10 mouse cellular contexts compared by ENCODE assay signal in the genomic region with DNA sequence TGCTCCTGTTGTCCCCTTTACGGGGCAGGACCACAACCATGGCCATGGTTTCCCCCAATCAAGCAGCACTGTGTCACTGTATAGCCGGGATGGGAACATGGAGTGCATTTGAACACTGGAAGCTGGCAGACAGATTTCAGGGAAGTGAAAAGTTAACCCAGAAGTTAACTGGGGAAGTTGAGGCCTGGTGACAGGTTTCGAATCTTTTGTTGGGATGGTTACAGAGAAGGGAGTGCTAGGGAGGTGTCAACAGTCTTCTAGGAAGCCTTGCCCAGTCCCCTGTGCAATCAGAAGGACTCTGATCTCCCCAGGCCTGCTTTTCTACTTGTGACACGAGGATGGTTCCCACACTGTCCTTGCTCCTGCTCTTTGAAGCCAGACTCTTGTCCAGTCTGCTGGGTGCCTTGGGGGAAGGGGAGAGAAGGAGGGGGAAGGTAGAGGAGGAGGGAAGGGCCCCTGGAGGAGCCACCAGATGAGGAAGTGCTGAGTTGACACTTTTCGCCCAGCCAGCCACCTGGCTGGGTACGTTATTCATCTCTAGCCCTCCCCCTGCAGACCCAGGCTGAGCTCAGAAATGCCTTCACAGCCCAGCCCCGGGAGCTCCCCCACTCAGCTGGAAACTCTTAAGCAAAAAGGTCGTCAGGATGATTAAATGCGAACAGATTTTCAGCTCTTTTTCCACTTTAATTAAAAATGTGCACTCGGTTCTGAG. TPM values are rescaled to one million over a fixed set of nuclear protein-coding genes. Genes with fewer than 3 reads are reported as not detected.
A peak's percentile ranks its signal among the peaks of the same experiment; 100 is the strongest.
DNase-seq lines count a peak whose midpoint lies in the region; ATAC-seq and TF ChIP-seq lines count a peak whose summit lies in the region.
"Had no signal": no experiment of that assay in that cellular context is flagged by ENCODE, and none has a peak within 500 bp of the region (broad histone marks: within the 10 kb centered on the region; RNA-seq: fewer than 3 reads in every experiment).

No protein-coding gene starts in this region.

- dilution Hi-C loops in CH12.LX (cut with MboI; ENCODE audit: extremely low pct_ligation_motif_present, extremely low pct_unique_long_range_greater_than_20kb, low sequenced_read_pairs), result no loop called here

- WGBS in heart, embryonic 10.5 days, result 19% methylated on average over 10 of the region's 10 CpGs
- WGBS in heart, adult 2 months, result 59% methylated on average over 10 of the region's 10 CpGs
- 17% methylated on average over 10 of the region's 10 CpGs for WGBS in neural tube, embryonic 11.5 days

- TF ChIP-seq EP300 in heart, adult 2 months (IDR thresholded peaks at IDR 0.05; ENCODE audit: insufficient read depth, low read depth, low read length), result no peak
- TF ChIP-seq EP300 in CH12.LX (IDR thresholded peaks at IDR 0.05; ENCODE audit: low read length), result no peak

- no peak for TF ChIP-seq CTCF in heart, adult 2 months (IDR thresholded peaks at IDR 0.05)
- no peak for TF ChIP-seq CTCF in CH12.LX (conservative IDR thresholded peaks at IDR 0.05 in 1 of 2, IDR thresholded peaks at IDR 0.05 in 1 of 2; ENCODE audit: low read depth in 2 of 2, low read length in 2 of 2)

- in situ Hi-C loops in CH12.LX (cut with MboI; ENCODE audit: low pct_ligation_motif_present, low pct_unique_long_range_greater_than_20kb, low sequenced_read_pairs), result no loop called here

- peak; percentile 76 for ATAC-seq in granulocyte monocyte progenitor cell, adult 5-6 weeks (replicated peaks; ENCODE audit: poor library complexity, severe bottlenecking)
- no peak for ATAC-seq in neural tube, embryonic 11.5 days (ENCODE audit: insufficient read depth, low FRiP score, low TSS enrichment)

- H3K4me3 ChIP-seq in heart, embryonic 10.5 days, result no peak overlapping the region
- H3K4me3 ChIP-seq in heart, adult 2 months, result no peak overlapping the region
- no peak overlapping the region for H3K4me3 ChIP-seq in CH12.LX (replicated peaks in 1 of 3; ENCODE audit: low read depth in 2 of 3, low read length in 2 of 3, poor library complexity in 1 of 3)
- no peak overlapping the region for H3K4me3 ChIP-seq in neural tube, embryonic 11.5 days (ENCODE audit: low read depth, low read length)
- H3K4me3 ChIP-seq: heart, embryonic 15.5 days had no signal

- H3K4me1 ChIP-seq in heart, embryonic 10.5 days, result peaks cover 58% of the 10 kb centered on the region
- H3K4me1 ChIP-seq in heart, adult 2 months (ENCODE audit: control insufficient read depth, insufficient read depth, low read length), result no peaks in the 10 kb centered on the region
- H3K4me1 ChIP-seq in CH12.LX (ENCODE audit: control insufficient read depth in 1 of 2, insufficient read depth in 2 of 2), result peaks cover 5 to 17% of the 10 kb centered on the region in 2 experiments
- H3K4me1 ChIP-seq in neural tube, embryonic 11.5 days (ENCODE audit: control insufficient read depth, insufficient read depth, low read length), result peaks cover 48% of the 10 kb centered on the region

- peaks cover 96% of the 10 kb centered on the region for H3K27me3 ChIP-seq in heart, embryonic 10.5 days (ENCODE audit: insufficient read depth, poor library complexity, severe bottlenecking)
- no peaks in the 10 kb centered on the region for H3K27me3 ChIP-seq in heart, adult 2 months (ENCODE audit: control insufficient read depth, insufficient read depth, low read length)
- peaks cover 97% of the 10 kb centered on the region for H3K27me3 ChIP-seq in CH12.LX (replicated peaks)
- peaks cover 3% of the 10 kb centered on the region; the same call in 1 of the 2 replicates for H3K27me3 ChIP-seq in neural tube, embryonic 11.5 days (ENCODE audit: control insufficient read depth, insufficient read depth, low read length)

- H3K9me3 ChIP-seq in heart, embryonic 10.5 days, result no peaks in the 10 kb centered on the region
- no peaks in the 10 kb centered on the region for H3K9me3 ChIP-seq in CH12.LX (replicated peaks; ENCODE audit: low read length)
- no peaks in the 10 kb centered on the region for H3K9me3 ChIP-seq in neural tube, embryonic 11.5 days (ENCODE audit: control insufficient read depth, low read length)
- H3K9me3 ChIP-seq: heart, embryonic 15.5 days had no signal

- no peaks in the 10 kb centered on the region for H3K79me2 ChIP-seq in heart, adult 2 months (replicated peaks; ENCODE audit: control insufficient read depth, insufficient read depth, low read length)
- H3K79me2 ChIP-seq in CH12.LX (replicated peaks; ENCODE audit: control insufficient read depth, extremely low read depth, insufficient read depth, poor library complexity, severe bottlenecking), result no peaks in the 10 kb centered on the region

- no peak for TF ChIP-seq RAD21 in CH12.LX (IDR thresholded peaks at IDR 0.05; ENCODE audit: low read depth, low read length)

- TF ChIP-seq POLR2A in heart, adult 2 months (IDR thresholded peaks at IDR 0.05; ENCODE audit: insufficient read depth, low read depth, low read length), result no peak
- no peak for TF ChIP-seq POLR2A in CH12.LX (IDR thresholded peaks at IDR 0.05; ENCODE audit: low read depth, low read length)

- no peak for DNase-seq in heart, embryonic 10.5 days (ENCODE audit: low spot score)
- no peak for DNase-seq in heart, adult 2 months
- DNase-seq in CH12.LX (ENCODE audit: extremely low read depth) (peak; percentile 35), adipocyte (ENCODE audit: low spot score) (no peak)
- DNase-seq in neural tube, embryonic 11.5 days (ENCODE audit: low spot score), result peak; percentile 42
- DNase-seq in cerebellum, postnatal 36 days, result no peak
- DNase-seq in adrenal gland, adult 18-20 months (ENCODE audit: low spot score in 2 of 2), result no peak
- DNase-seq: lung, adult 18-20 months had no signal

- no peaks in the 10 kb centered on the region for H3K36me3 ChIP-seq in heart, embryonic 10.5 days
- no peaks in the 10 kb centered on the region for H3K36me3 ChIP-seq in heart, adult 2 months (ENCODE audit: control insufficient read depth, insufficient read depth, low read length)
- no peaks in the 10 kb centered on the region for H3K36me3 ChIP-seq in CH12.LX (replicated peaks in 1 of 2; ENCODE audit: control insufficient read depth in 1 of 2, insufficient read depth in 1 of 2, low read length in 1 of 2)
- H3K36me3 ChIP-seq in neural tube, embryonic 11.5 days (ENCODE audit: control insufficient read depth, insufficient read depth, low read length), result no peaks in the 10 kb centered on the region
- H3K36me3 ChIP-seq: heart, embryonic 15.5 days had no signal

- intact Hi-C loops in heart, adult 2 months (cut with DNase I), result no loop called here

- H3K9ac ChIP-seq in heart, adult 2 months (ENCODE audit: low read depth, low read length), result no peak overlapping the region
- no peak overlapping the region for H3K9ac ChIP-seq in CH12.LX (ENCODE audit: insufficient read depth, low read depth)
- H3K9ac ChIP-seq in neural tube, embryonic 11.5 days (ENCODE audit: low read length), result no peak overlapping the region
- H3K9ac ChIP-seq: heart, embryonic 15.5 days had no signal

- H3K27ac ChIP-seq in heart, embryonic 10.5 days, result peak overlapping the region; percentile 13; the same call in 1 of the 2 replicates
- H3K27ac ChIP-seq in heart, adult 2 months, result no peak overlapping the region
- no peak overlapping the region for H3K27ac ChIP-seq in CH12.LX (ENCODE audit: insufficient read depth, low read depth)
- peak overlapping the region; percentile 68 for H3K27ac ChIP-seq in neural tube, embryonic 11.5 days (ENCODE audit: low read depth, low read length)
- H3K27ac ChIP-seq: heart, embryonic 15.5 days had no signal

- H3K4me2 ChIP-seq in CH12.LX (ENCODE audit: insufficient read depth, low read depth, poor library complexity, severe bottlenecking), result no peak overlapping the region
- H3K4me2 ChIP-seq in neural tube, embryonic 11.5 days (ENCODE audit: low read depth), result no peak overlapping the region
- H3K4me2 ChIP-seq: heart, embryonic 15.5 days had no signal

TF ChIP-seq in CH12.LX, 34 proteins besides CTCF, POLR2A, EP300 and RAD21:
- TF ChIP-seq MAFK (IDR thresholded peaks at IDR 0.05; ENCODE audit: insufficient replicate concordance, low read length), result peak; percentile 98
- TF ChIP-seq ETS1 (conservative IDR thresholded peaks at IDR 0.05; ENCODE audit: low read depth, low read length), result 0 out of 2 replicates have a peak, but pooled peaks have one; percentile 6
- no peak for TF ChIP-seq ZC3H11A (IDR thresholded peaks at IDR 0.05; ENCODE audit: low read depth, low read length)
TF ChIP-seq in CH12.LX: peak in this region for 2.

RNA-seq across cellular contexts. Expression of a gene that starts 8.1 kb away (rescaled TPM):
- polyA plus RNA-seq in heart, embryonic 10.5 days (2016; fragmentation: Nextera tagmentation; extraction: Ambion mirVana), result 4.5 and 9.9 TPM in 2 replicates
- total RNA-seq in heart, adult 2 months (2021), result 1 to 10 TPM in 1 of 2 experiments, under 1 TPM in 1; 0.26 to 1.0 TPM
- polyA plus RNA-seq in heart, adult 2 months (2012; rRNA removed), result 2.2 and 2.7 TPM in 2 replicates
- total RNA-seq in CH12.LX (2012; rRNA removed) (not detected in 2 replicates), CH12.LX (2014; rRNA removed) (not detected in 2 replicates)
- not detected in 2 replicates for polyA plus RNA-seq in CH12.LX (2012; ENCODE audit: insufficient read length, low read depth)
- total RNA-seq in granulocyte monocyte progenitor cell, adult 5-6 weeks (2014; fragmentation: Nextera tagmentation), result not detected in 2 replicates
- total RNA-seq in granulocyte monocyte progenitor cell, adult 5-6 weeks (2017), result not detected in 2 replicates
- 92.0 and 97.6 TPM in 2 replicates for polyA plus RNA-seq in neural tube, embryonic 11.5 days (2014; fragmentation: Nextera tagmentation; extraction: Ambion mirVana)
- total RNA-seq in adrenal gland, adult 18-20 months (2021), result 1 to 10 TPM; 2.1 to 3.5 TPM

Comparison
In these comparisons a context has a peak if more than half of its experiments do, and no peak if none do; other contexts are left out.
1. H3K27ac ChIP-seq: peak in heart, embryonic 10.5 days (single experiment) and neural tube, embryonic 11.5 days (single experiment); none in heart, adult 2 months (single experiment) and CH12.LX (single experiment).
2. DNase-seq: peak in CH12.LX (single experiment) and neural tube, embryonic 11.5 days (single experiment); none in heart, embryonic 10.5 days (single experiment), heart, adult 2 months (0 of 2), adipocyte (single experiment), cerebellum, postnatal 36 days (0 of 2) and adrenal gland, adult 18-20 months (0 of 2).